Mouse (Mus musculus): ENCODE measurements around the gene Psmd9.

The Psmd9 gene

DNA sequence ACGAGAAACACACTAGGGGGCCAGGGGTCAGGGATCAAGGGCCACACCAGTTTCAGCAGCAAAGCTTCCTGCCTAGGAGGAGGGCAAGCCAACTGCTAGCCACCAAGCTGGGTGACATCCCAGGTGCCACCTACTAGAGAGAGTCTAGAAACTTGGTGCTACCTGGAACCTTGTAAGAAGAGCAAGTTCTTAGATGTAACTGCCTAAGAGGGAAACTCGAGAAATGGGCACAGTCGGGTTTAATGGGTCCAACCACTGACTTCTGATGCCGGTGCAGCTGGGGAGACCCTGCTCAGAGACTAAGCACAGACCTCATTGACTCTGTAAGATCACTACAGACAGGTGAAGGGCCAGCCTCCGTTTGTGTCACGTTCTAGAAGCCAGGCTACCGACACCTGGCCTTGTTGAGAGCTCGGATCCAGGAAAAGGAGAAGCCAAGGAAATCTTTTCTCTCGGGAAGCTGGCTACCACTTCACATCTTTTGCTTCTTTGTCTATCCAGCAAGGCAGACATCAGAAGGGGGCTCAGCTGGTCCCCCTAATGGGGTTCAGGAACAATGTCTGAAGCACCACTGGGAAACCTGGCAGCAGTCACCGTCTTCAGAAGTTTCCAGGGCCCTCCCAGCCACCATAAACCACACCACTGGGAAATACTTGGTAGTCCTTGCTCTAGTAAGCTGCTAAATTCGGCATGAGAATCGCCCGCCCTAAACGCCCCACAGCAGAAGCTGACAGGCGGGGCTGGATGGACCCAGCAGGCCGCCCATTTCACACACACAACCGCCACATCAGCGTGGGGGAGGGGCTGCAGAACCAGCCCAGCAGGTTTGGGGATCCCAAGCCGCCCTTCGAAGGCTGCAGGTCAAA lies 31.9 kb upstream of the Psmd9 start:
- peak; percentile 71 for DNase-seq (ENCODE audit: low spot score)

DNA sequence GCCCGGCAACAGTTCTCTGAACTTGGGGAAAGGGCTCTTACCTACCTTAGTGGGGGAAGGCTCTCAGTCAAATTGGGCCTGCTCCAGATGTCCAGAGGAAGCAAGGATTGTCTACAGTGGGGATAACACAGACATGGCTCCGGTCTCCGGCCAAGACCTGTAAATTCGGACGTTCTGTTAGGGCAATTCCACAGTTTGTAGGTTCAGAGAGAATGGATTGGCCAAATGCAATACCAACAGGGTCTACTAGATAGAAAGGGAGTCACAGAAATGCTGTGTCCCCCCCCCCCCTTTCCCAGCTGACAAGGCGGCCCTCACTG lies 31.3 kb upstream of the Psmd9 start:
- no peak for DNase-seq (ENCODE audit: low spot score)

DNA sequence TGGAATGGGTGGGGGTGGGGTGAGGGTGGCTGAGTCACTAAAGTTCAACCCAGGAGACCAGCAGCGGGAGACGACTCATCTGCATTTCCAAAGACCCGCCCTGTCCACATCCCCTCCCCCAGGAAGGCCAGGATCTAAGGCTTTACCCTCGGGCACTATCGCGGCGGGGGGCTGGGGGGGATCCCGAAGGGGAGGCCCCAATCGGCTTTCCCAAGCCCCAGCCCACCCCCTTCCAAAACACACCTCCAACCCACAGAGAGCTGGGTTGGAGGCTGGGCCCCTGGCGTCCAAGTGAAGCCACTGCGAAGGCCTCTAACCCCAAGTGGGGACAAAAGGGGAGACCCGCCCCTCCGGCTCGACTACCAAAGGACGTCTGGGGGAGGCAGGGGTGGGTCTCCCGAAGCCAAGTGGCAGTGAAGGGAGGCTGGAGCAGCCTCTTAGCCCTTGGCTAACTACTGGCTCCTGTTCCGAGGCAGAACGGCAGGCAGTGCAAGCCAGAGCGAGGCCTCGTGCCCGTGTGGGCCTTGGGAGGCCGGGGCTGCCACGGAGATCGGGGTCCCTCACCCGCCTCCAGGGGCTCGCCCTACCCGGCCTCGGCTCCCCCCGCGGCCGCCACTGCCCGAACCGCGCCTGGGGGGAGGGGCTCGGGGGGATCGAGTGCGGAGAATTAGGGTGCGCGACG lies 30.8 kb upstream of the Psmd9 start:
- DNase-seq (ENCODE audit: low spot score), result peak; percentile 68

GRCm38 (mm10) chr5:123138953-123139721 lies 30.1 kb upstream of the Psmd9 start:
- DNase-seq (ENCODE audit: low spot score), result peak; percentile 62

- no peak for DNase-seq (ENCODE audit: low spot score)
Measured at GRCm38 (mm10) chr5:123139722-123140627, 29.2 kb upstream of the Psmd9 start.

DNA sequence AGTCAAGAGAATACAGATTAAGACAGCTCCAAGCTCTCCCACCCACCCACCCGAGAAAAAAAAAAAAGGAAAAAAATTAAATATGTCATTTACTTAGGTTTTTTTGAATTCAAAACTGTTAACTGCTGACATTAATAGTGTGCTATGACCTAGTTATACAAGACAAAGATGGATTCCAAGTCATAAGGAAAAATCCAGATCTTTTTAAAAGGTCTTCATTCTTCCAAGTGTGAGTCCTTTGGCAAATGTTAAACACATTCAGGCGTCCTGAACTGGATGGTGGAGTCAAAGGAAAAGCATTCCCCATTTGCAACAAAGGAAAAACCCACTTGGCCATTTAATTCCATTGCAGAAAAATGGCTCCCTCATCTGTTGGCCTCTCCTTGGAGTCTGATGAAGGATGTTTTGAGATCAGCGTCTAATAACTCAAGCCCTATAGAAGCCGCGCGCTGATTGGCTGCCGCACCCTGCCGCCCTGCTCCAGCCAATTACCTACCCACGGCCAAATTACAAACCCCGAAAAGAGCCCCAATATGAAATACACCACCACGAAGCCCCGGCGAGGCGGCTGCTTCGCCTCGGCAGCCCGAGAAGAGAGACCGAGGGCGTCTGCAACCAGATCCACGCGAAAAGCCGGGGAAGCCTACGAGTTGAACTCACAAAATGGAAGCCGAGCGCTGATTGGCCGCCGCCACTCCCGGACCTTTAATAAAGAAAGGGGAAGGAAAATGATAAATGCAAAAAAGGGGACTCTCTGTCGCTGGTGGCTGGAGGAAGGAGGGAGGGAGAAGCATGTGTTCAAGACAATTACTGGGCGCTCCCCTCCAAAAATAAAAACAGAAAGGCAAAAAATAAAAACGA lies 28.3 kb upstream of the Psmd9 start:
- peak; percentile 87 for DNase-seq (ENCODE audit: low spot score)

- peak; percentile 44 for DNase-seq (ENCODE audit: low spot score)
Measured at GRCm38 (mm10) chr5:123141555-123142160, 27.6 kb upstream of the Psmd9 start.

DNA sequence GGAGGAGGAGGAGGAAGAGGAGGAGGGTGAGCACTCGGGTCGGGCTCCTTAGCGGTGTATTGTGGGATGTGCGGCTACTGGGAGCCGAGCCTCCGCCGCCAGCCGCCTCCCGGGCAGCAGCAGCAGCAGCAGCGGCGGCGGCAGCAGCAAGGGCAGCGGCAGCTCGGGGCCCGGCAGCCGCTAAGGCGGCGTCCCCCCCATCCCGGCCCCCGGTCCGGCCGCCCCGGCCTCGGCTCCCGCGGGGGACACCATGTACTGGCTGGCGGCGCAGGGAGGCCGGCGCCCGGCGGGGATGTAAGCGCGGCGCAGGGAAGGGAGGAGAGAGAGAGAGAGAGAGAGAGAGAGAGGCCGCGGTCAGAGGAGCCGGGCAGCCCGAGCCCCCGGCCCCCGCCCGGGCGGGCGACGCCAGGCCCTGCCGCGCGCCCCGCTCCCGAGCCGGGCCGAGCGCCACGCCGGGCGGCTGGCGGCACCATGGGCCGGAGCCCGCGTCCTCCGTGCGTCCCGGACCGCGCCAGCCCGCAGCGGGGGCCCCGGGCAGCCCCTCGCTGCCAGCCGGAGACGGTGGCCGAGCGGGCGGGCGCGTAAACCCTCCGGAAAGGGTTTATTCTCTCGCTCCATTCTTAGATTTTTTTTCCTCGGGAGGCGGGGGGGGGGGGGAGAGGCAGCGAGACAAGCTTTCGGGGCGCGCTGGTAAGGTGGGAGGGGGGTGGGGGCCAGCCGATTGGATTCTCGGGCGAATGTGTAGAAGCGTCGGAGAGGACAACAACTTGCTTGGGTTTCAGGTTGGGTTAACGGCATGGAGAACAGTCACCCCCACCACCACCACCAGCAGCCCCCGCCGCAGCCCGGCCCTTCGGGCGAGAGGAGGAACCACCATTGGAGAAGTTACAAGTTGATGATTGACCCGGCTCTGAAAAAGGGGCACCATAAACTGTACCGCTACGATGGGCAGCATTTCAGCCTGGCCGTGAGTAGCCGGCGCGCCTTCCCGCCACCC lies 26.8 kb upstream of the Psmd9 start, which contains the start of gene Setd1b:
Gene Setd1b, plus strand, starts transcription at position 33 of the 997 bp plus-strand sequence.
- peak; percentile 43 for DNase-seq (ENCODE audit: low spot score)

DNA sequence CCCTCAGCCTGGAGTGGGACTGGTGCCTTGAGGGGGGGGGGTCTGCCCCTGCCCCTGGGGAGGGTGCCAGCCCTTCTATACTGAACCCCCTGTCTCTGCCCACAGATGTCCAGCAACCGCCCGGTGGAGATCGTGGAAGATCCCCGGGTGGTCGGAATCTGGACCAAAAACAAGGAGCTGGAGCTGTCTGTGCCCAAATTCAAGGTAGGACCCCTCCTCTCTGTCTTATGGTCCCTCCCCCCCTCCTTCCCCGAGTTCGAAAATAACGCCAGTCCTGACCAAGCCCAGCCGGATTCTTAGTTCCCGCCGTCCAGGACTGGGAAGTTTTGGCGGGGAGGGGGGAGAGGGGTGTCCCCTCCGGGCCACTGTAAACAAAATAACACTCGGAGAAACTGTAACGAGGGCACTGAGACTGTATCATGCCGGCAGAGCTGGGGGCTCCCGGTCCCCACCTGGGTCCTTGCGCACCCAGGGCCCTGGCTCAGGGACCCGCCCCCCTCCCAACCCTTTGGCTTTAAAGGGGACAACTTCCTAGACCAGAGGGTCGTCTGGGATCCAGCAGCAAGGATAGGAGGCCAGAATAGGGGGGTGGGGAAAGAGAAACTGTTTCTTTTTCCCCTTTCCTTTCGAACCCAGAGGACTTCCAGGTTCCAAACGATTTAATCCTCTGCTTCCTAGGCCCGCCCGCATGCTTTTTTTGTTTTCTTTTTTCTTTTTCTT lies 25.8 kb upstream of the Psmd9 start:
- no peak for DNase-seq (ENCODE audit: low spot score)

DNA sequence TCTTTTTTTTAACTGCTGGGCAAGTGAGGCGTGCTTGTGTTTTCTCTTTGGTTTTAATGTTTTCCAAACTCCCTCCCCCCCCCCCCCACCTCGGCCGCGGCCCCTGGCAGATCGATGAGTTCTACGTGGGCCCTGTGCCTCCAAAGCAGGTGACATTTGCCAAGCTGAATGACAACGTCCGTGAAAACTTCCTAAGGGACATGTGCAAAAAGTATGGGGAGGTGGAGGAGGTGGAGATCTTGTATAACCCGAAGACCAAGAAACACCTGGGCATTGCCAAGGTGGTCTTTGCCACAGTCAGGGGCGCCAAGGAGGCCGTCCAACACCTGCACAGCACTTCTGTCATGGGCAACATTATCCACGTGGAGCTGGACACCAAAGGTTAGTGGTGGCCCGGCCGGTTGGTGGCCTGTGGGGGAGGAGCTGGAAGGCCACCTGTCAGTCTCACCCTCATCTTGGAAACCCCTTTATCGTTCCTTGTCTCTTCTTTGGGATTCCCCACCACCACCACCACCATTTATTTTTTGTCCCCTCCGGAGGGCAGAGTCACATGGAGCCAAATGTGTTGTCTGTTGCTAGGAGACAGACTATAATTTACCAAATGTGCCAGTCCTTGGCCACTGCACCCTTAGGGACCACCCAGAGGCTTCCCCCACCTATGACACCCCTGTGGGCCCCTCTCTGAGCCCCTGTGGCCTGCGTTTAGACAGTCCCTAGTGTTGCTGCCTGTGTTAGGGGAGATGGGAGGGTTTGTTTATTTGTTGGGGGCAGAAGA lies 25.1 kb upstream of the Psmd9 start:
- DNase-seq (ENCODE audit: low spot score), result no peak

- DNase-seq (ENCODE audit: low spot score), result no peak
Measured at GRCm38 (mm10) chr5:123144746-123145590, 24.2 kb upstream of the Psmd9 start.

DNA sequence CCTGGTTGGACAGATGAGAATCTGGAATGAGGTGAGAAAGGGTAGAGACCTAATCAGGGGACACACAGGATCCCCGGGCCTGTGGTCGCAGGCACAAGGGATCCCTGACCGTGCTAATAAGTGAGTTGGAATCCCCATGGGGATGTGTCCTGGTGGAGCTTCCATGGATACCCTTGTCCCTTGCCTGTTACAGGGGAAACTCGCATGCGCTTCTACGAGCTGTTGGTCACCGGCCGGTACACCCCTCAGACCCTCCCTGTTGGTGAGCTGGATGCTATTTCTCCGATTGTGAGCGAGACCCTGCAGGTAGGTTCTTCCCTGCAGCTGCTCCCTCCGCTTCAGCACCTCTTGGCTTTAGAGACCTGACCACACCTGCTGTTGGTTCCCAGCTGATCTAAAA lies 22.9 kb upstream of the Psmd9 start:
- no peak for DNase-seq (ENCODE audit: low spot score)

DNA sequence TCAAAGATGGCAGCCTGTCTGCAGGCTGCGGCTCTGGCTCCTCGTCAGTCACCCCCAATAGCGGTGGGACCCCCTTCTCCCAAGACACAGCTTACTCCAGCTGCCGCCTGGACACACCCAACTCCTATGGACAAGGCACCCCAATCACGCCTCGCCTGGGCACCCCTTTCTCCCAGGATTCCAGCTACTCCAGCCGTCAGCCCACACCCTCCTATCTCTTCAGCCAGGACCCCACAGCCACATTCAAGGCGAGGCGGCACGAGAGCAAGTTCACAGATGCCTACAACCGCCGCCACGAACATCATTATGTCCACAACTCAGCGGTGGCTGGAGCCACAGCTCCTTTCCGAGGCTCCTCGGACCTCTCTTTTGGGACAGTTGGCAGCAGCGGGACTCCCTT lies 21.6 kb upstream of the Psmd9 start:
- no peak for DNase-seq (ENCODE audit: low spot score)

- no peak for DNase-seq (ENCODE audit: low spot score)
Measured at GRCm38 (mm10) chr5:123148073-123148722, 21.0 kb upstream of the Psmd9 start.

DNA sequence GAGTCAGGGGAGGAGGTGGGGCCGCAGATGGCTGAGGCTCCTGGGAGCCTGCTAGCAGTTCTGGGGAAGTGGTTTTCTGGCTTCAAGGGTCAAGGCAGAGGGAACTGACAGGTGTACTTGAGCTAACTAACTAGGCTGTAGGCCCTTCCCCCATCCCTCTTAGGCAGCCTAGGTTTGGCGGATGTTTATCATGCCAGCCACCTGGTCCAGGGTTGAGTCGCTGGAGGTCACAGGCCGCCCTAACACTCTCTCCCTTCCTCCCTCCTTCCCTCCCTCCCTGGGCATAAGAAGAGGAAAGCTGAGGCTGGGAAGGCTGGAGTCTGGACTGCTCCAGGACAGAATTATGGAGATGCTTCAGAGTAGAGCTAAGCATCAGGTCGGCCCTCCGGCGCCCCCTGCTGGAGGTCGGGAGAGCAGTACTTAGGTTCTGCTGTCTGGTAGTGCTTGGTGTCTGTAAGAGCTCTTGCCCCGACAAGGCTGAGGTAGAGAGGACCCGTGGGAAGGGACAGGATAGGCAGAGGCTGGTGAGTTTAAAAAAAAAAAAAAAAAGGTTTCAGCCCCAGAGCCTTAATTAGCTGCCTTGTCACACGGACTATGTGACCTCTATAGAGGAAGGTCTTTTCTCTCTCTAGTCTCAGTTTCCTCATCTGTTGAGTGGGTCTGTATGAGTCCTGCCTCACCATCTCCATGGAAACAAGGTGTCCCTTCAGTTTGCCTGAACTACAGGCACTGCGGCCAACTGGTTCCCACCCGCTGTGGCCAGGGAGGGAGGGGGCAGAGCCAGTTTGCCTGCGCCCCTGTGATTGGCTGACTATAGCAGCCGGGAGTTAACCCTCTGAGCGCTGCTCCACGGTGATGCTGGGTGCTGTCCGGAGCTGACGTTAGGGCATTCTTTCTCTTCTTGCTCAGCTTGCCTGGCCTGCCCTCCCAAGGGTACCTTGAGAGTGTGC lies 19.5 kb upstream of the Psmd9 start:
- peak; percentile 83 for DNase-seq (ENCODE audit: low spot score)

All from ovary, postnatal 10 days (tissue).